Mouse (Mus musculus) stomach, postnatal 0 days (tissue): ENCODE data around the gene Mxd1. TPM values are rescaled to one million over a fixed set of nuclear protein-coding genes. Genes with fewer than 3 reads are reported as not detected.

ENCODE experiments used
- ATAC-seq: fragments of 200-750 bp; cut with Nextera tagmentation; 2 replicates; pipeline ENCODE4 v1.8.0; 2017; ENCODE audit not compliant: low FRiP score, low TSS enrichment
- DNase-seq: peaks from one replicate; pipeline ENCODE4 v3.0.0-alpha.2; 2016; ENCODE audit warnings: low spot score
- H3K27ac ChIP-seq: fragments of 300-500 bp; sonication (generic); replicated peaks from 2 replicates; pipeline ENCODE4 v1.5.1; 2014; ENCODE audit warnings: mild to moderate bottlenecking, control low read depth
- H3K27me3 ChIP-seq: fragments of 300-500 bp; sonication (generic); 2 replicates; pipeline ENCODE4 v1.6.1; 2014; ENCODE audit warnings: low read length; ENCODE audit not compliant: control insufficient read depth, insufficient read depth
- H3K36me3 ChIP-seq: fragments of 300-500 bp; sonication (generic); 2 replicates; pipeline ENCODE4 v1.6.1; 2014; ENCODE audit warnings: low read length, mixed read lengths; ENCODE audit not compliant: control insufficient read depth, insufficient read depth
- H3K4me1 ChIP-seq: fragments of 300-500 bp; sonication (generic); replicated peaks from 2 replicates; pipeline ENCODE4 v1.6.1; 2014; ENCODE audit warnings: antibody characterized with exemption; ENCODE audit not compliant: control insufficient read depth, insufficient read depth
- H3K4me2 ChIP-seq: fragments of 300-500 bp; sonication (generic); replicated peaks from 2 replicates; pipeline ENCODE4 v1.6.1; 2014; ENCODE audit warnings: low read depth, mild to moderate bottlenecking, control low read depth, moderate library complexity
- H3K4me3 ChIP-seq: fragments of 300-500 bp; sonication (generic); 2 replicates; pipeline ENCODE4 v1.5.1; 2014; ENCODE audit warnings: low read depth, low read length, control low read depth
- H3K9ac ChIP-seq: fragments of 300-500 bp; sonication (generic); 2 replicates; pipeline ENCODE4 v1.6.1; 2014; ENCODE audit warnings: mild to moderate bottlenecking, low read length, control low read depth, mixed read lengths
- H3K9me3 ChIP-seq: fragments of 300-500 bp; sonication (generic); 2 replicates; pipeline ENCODE4 v1.6.1; 2016; ENCODE audit warnings: low read length; ENCODE audit not compliant: control insufficient read depth
- CTCF ChIP-seq: IDR thresholded peaks from 2 replicates; pipeline ENCODE4 v1.5.1; 2016; ENCODE audit warnings: antibody characterized with exemption, low read depth, mild to moderate bottlenecking, moderate library complexity
- EP300 ChIP-seq: optimal IDR thresholded peaks from 2 replicates; pipeline ENCODE3; 2016; ENCODE audit warnings: antibody characterized with exemption
- WGBS: fragments of 180-500 bp; shearing (Covaris S2); extraction: QIAGEN DNeasy Blood & Tissue Kit; methylation state at CpG from one replicate; pipeline ENCODE4 v1.1.7; 2014; 5-methylcytosine and 5-hydroxymethylcytosine counted together
- polyA plus RNA-seq: library from polyadenylated mRNA; unstranded; fragments of >200 nt; fragmentation: Nextera tagmentation; extraction: Ambion mirVana; gene quantifications from 2 replicates; pipeline ENCODE4 v1.2.1, GENCODE M21; 2015

The Mxd1 gene
- polyA plus RNA-seq, 1 experiment from 2014 or later = 27.3 TPM

GRCm38 (mm10) chr6:86624074-86625030 is 44.6 kb downstream of the Mxd1 start:
- Histone ChIP-seq H3K36me3 (no peaks in the 10 kb centered on the region; the same call in 1 of the 2 replicates), H3K4me2 (no peak overlapping the region), H3K9me3 (no peaks in the 10 kb centered on the region), H3K27me3 (no peaks in the 10 kb centered on the region), H3K4me1 (no peaks in the 10 kb centered on the region), H3K9ac (no peak overlapping the region), H3K27ac (peak overlapping the region; percentile 53), H3K4me3 (no peak overlapping the region)
- ATAC-seq = no peak
- no peak for DNase-seq
- TF ChIP-seq EP300 (no peak), CTCF (no peak)
- 63% methylated on average over 18 of the region's 18 CpGs for WGBS

GRCm38 (mm10) chr6:86623201-86623600 is 45.8 kb downstream of the Mxd1 start:
- H3K27me3 ChIP-seq = no peaks in the 10 kb centered on the region
- ATAC-seq = no peak

GRCm38 (mm10) chr6:86615301-86615700 is 53.7 kb downstream of the Mxd1 start:
- no peaks in the 10 kb centered on the region for H3K27me3 ChIP-seq
- no peak overlapping the region for H3K4me2 ChIP-seq
- 77% methylated on average over 4 of the region's 4 CpGs for WGBS
- no peaks in the 10 kb centered on the region for H3K36me3 ChIP-seq
- H3K9ac ChIP-seq = no peak overlapping the region
- ATAC-seq (no peak), DNase-seq (no peak)
- no peaks in the 10 kb centered on the region for H3K4me1 ChIP-seq
- no peak for TF ChIP-seq EP300
- TF ChIP-seq CTCF = no peak
- H3K4me3 ChIP-seq = no peak overlapping the region
- no peak overlapping the region for H3K27ac ChIP-seq
- no peaks in the 10 kb centered on the region for H3K9me3 ChIP-seq

More at GRCm38 (mm10) chr6:86623201-86623600, 45.8 kb downstream of the Mxd1 start:
- no peak for DNase-seq
- Histone ChIP-seq H3K9ac (no peak overlapping the region), H3K36me3 (no peaks in the 10 kb centered on the region), H3K4me3 (no peak overlapping the region), H3K4me1 (no peaks in the 10 kb centered on the region), H3K4me2 (no peak overlapping the region), H3K9me3 (no peaks in the 10 kb centered on the region), H3K27ac (no peak overlapping the region; the same call in 1 of the 2 replicates)
- 84% methylated on average over 4 of the region's 4 CpGs for WGBS
- TF ChIP-seq CTCF (no peak), EP300 (no peak)

GRCm38 (mm10) chr6:86610714-86611113 is 58.2 kb downstream of the Mxd1 start:
- no peak overlapping the region; the same call in 1 of the 2 replicates for H3K27ac ChIP-seq
- no peaks in the 10 kb centered on the region for H3K4me1 ChIP-seq
- no peak for TF ChIP-seq CTCF
- TF ChIP-seq EP300 = no peak
- 35% methylated on average over 5 of the region's 5 CpGs for WGBS
- H3K36me3 ChIP-seq = no peaks in the 10 kb centered on the region
- ATAC-seq = no peak; the same call in 1 of the 2 replicates
- peak; percentile 35 for DNase-seq
- H3K4me3 ChIP-seq = no peak overlapping the region
- peak overlapping the region; percentile 31; the same call in 1 of the 2 replicates for H3K9ac ChIP-seq
- H3K4me2 ChIP-seq = no peak overlapping the region
- H3K9me3 ChIP-seq = no peaks in the 10 kb centered on the region
- H3K27me3 ChIP-seq = no peaks in the 10 kb centered on the region

GRCm38 (mm10) chr6:86609235-86609634 is 59.7 kb downstream of the Mxd1 start:
- Histone ChIP-seq H3K9ac (no peak overlapping the region), H3K4me1 (no peaks in the 10 kb centered on the region), H3K36me3 (no peaks in the 10 kb centered on the region), H3K27ac (no peak overlapping the region), H3K27me3 (no peaks in the 10 kb centered on the region), H3K4me3 (no peak overlapping the region), H3K4me2 (no peak overlapping the region), H3K9me3 (no peaks in the 10 kb centered on the region)
- WGBS = 86% methylated on average over 6 of the region's 6 CpGs
- ATAC-seq (peak; percentile 11; the same call in 1 of the 2 replicates), DNase-seq (no peak)
- TF ChIP-seq EP300 = no peak
- TF ChIP-seq CTCF = no peak

GRCm38 (mm10) chr6:86607471-86607870 is 61.5 kb downstream of the Mxd1 start:
- Histone ChIP-seq H3K9me3 (no peaks in the 10 kb centered on the region), H3K4me3 (no peak overlapping the region), H3K4me1 (no peaks in the 10 kb centered on the region), H3K9ac (0 out of 2 replicates have a peak overlapping the region, but pooled peaks have one; percentile 27), H3K27me3 (no peaks in the 10 kb centered on the region), H3K27ac (peak overlapping the region; percentile 66; the same call in 1 of the 2 replicates), H3K4me2 (no peak overlapping the region), H3K36me3 (no peaks in the 10 kb centered on the region)
- DNase-seq (no peak), ATAC-seq (no peak)
- WGBS = 76% methylated on average over 6 of the region's 6 CpGs
- TF ChIP-seq EP300 (no peak), CTCF (no peak)
